Mouse (Mus musculus): ENCODE results near the gene Zwint.

Zwint gene

GRCm38 (mm10) chr10:72654270-72655016, at the start of gene Zwint:
TSS of gene Zwint (plus strand) at chr10:72654845.
- peak; percentile 92 for DNase-seq (ENCODE audit: low read depth, low spot score)

GRCm38 (mm10) chr10:72613125-72613915, 41.3 kb upstream of the Zwint start:
- no peak for DNase-seq (ENCODE audit: low read depth, low spot score)

- DNase-seq (ENCODE audit: low read depth, low spot score) = no peak
Observed at GRCm38 (mm10) chr10:72616153-72616552, 38.5 kb upstream of the Zwint start.

- no peak for DNase-seq (ENCODE audit: low read depth, low spot score)
Observed at GRCm38 (mm10) chr10:72620527-72620926, 34.1 kb upstream of the Zwint start.

- no peak for DNase-seq (ENCODE audit: low read depth, low spot score)
Observed at GRCm38 (mm10) chr10:72623561-72623960, 31.1 kb upstream of the Zwint start.

GRCm38 (mm10) chr10:72634125-72634524, 20.5 kb upstream of the Zwint start:
- DNase-seq (ENCODE audit: low read depth, low spot score) = no peak

GRCm38 (mm10) chr10:72650867-72651266, 3.8 kb upstream of the Zwint start:
- no peak for DNase-seq (ENCODE audit: low read depth, low spot score)

GRCm38 (mm10) chr10:72653797-72654196, 848 bp upstream of the Zwint start:
- no peak for DNase-seq (ENCODE audit: low read depth, low spot score)

GRCm38 (mm10) chr10:72655017-72655509, 418 bp downstream of the Zwint start:
- peak; percentile 28 for DNase-seq (ENCODE audit: low read depth, low spot score)

GRCm38 (mm10) chr10:72659198-72659597, 4.6 kb downstream of the Zwint start:
- no peak for DNase-seq (ENCODE audit: low read depth, low spot score)

GRCm38 (mm10) chr10:72660350-72660749, 5.7 kb downstream of the Zwint start:
- no peak for DNase-seq (ENCODE audit: low read depth, low spot score)

GRCm38 (mm10) chr10:72667856-72668255, 13.2 kb downstream of the Zwint start:
- no peak for DNase-seq (ENCODE audit: low read depth, low spot score)

- DNase-seq (ENCODE audit: low read depth, low spot score) = no peak
Observed at GRCm38 (mm10) chr10:72669086-72669485, 14.4 kb downstream of the Zwint start.

- DNase-seq (ENCODE audit: low read depth, low spot score) = no peak
Observed at GRCm38 (mm10) chr10:72675971-72676370, 21.3 kb downstream of the Zwint start.

GRCm38 (mm10) chr10:72676550-72676949, 21.9 kb downstream of the Zwint start:
- no peak for DNase-seq (ENCODE audit: low read depth, low spot score)

- DNase-seq (ENCODE audit: low read depth, low spot score) = no peak
Observed at GRCm38 (mm10) chr10:72679086-72679485, 24.4 kb downstream of the Zwint start.

- no peak for DNase-seq (ENCODE audit: low read depth, low spot score)
Observed at GRCm38 (mm10) chr10:72701092-72701491, 46.4 kb downstream of the Zwint start.

GRCm38 (mm10) chr10:72713754-72714153, 59.1 kb downstream of the Zwint start:
- DNase-seq (ENCODE audit: low read depth, low spot score) = no peak
